Mouse (Mus musculus) cerebellum, adult 2 months (tissue): ENCODE data around the gene Slco1c1.

Experiments used
- CTCF ChIP-seq: fragments of 200-500 bp; IDR thresholded peaks from 2 replicates; pipeline ENCODE4 v1.5.1; 2011; ENCODE audit warnings: low read depth, mild to moderate bottlenecking, control low read depth, low read length, moderate library complexity, borderline replicate concordance; ENCODE audit not compliant: insufficient read depth
- POLR2A ChIP-seq: fragments of 200-500 bp; IDR thresholded peaks from 2 replicates; pipeline ENCODE4 v1.6.1; 2011; ENCODE audit warnings: low read length, control low read depth, borderline replicate concordance; ENCODE audit not compliant: insufficient read depth

GRCm38 (mm10) chr6:141523747-141524640 lies at the start of gene Slco1c1:
- no peak for TF ChIP-seq CTCF
- TF ChIP-seq POLR2A = no peak
